Mouse (Mus musculus) G1E (cell line): ENCODE data around the gene Mettl22.

ENCODE experiments used
- CTCF ChIP-seq: IDR thresholded peaks from 2 replicates; pipeline ENCODE4 v1.5.1; 2012; ENCODE audit warnings: low read depth, low read length, inconsistent platforms, mixed read lengths
- GATA1 ChIP-seq: IDR thresholded peaks from 2 replicates; pipeline ENCODE4 v1.6.1; 2012; ENCODE audit warnings: borderline replicate concordance, low read length, inconsistent platforms, mixed read lengths
- POLR2AphosphoS5 ChIP-seq: IDR thresholded peaks from 2 replicates; pipeline ENCODE4 v1.6.1; 2012; ENCODE audit warnings: low read depth, low read length, inconsistent platforms; ENCODE audit not compliant: insufficient replicate concordance
- TAL1 ChIP-seq: conservative IDR thresholded peaks from 2 replicates; pipeline ENCODE4 v1.6.1; 2012; ENCODE audit warnings: low read depth, low read length, inconsistent platforms, mixed read lengths

- TF ChIP-seq CTCF, result no peak
- TF ChIP-seq TAL1, result no peak
- no peak for TF ChIP-seq GATA1
- no peak for TF ChIP-seq POLR2AphosphoS5
Observed at GRCm38 (mm10) chr16:8429531-8429930, 41.1 kb upstream of the Mettl22 start.
